Mouse (Mus musculus): ENCODE results near the gene Ccm2.
A peak's percentile ranks its signal among the peaks of the same experiment; 100 is the strongest.
"Not testable (repeated sequence)": the region's sequence is repeated elsewhere in the genome, so short reads cannot be mapped to it uniquely, and the experiment has no call there.

Gene Ccm2

GRCm38 (mm10) chr11:6546205-6547013 lies at the start of gene Ccm2:
TSS of gene Ccm2 (plus strand) at chr11:6546887.
- peak; percentile 95 to 98 for DNase-seq (ENCODE audit: low spot score in 2 of 2)

GRCm38 (mm10) chr11:6497311-6497948 lies 49.3 kb upstream of the Ccm2 start:
- DNase-seq (ENCODE audit: low spot score in 2 of 2): no peak

GRCm38 (mm10) chr11:6502506-6502905 lies 44.2 kb upstream of the Ccm2 start:
- DNase-seq (ENCODE audit: low spot score in 2 of 2): no peak

GRCm38 (mm10) chr11:6504226-6504625 lies 42.5 kb upstream of the Ccm2 start:
- DNase-seq (ENCODE audit: low spot score in 2 of 2): no peak

GRCm38 (mm10) chr11:6504689-6505088 lies 42.0 kb upstream of the Ccm2 start:
- no peak for DNase-seq (ENCODE audit: low spot score in 2 of 2)

- DNase-seq (ENCODE audit: low spot score in 2 of 2): no peak
Measured at GRCm38 (mm10) chr11:6506516-6506915, 40.2 kb upstream of the Ccm2 start.

GRCm38 (mm10) chr11:6508269-6508876 lies 38.3 kb upstream of the Ccm2 start:
- DNase-seq (ENCODE audit: low spot score in 2 of 2): no peak

GRCm38 (mm10) chr11:6514837-6515236 lies 31.9 kb upstream of the Ccm2 start:
- DNase-seq (ENCODE audit: low spot score in 2 of 2): no peak

- DNase-seq (ENCODE audit: low spot score in 2 of 2): no peak
Measured at GRCm38 (mm10) chr11:6519491-6520033, 27.1 kb upstream of the Ccm2 start.

- DNase-seq (ENCODE audit: low spot score in 2 of 2): no peak
Measured at GRCm38 (mm10) chr11:6520507-6521173, 26.0 kb upstream of the Ccm2 start, which contains the start of gene Myo1g. TSS of gene Myo1g (minus strand) at chr11:6520965.

GRCm38 (mm10) chr11:6522782-6523525 lies 23.7 kb upstream of the Ccm2 start:
- no peak for DNase-seq (ENCODE audit: low spot score in 2 of 2)

- no peak for DNase-seq (ENCODE audit: low spot score in 2 of 2)
Measured at GRCm38 (mm10) chr11:6523662-6524088, 23.0 kb upstream of the Ccm2 start.

GRCm38 (mm10) chr11:6524165-6524879 lies 22.4 kb upstream of the Ccm2 start:
- no peak for DNase-seq (ENCODE audit: low spot score in 2 of 2)

GRCm38 (mm10) chr11:6524880-6525238 lies 21.8 kb upstream of the Ccm2 start:
- no peak for DNase-seq (ENCODE audit: low spot score in 2 of 2)

GRCm38 (mm10) chr11:6525241-6525640 lies 21.4 kb upstream of the Ccm2 start:
- DNase-seq (ENCODE audit: low spot score in 2 of 2): no peak

- not testable (repeated sequence) for DNase-seq (ENCODE audit: low spot score in 2 of 2)
Measured at GRCm38 (mm10) chr11:6526526-6527255, 20.0 kb upstream of the Ccm2 start.

- peak in 1 of 2 experiments; percentile 4 for DNase-seq (ENCODE audit: low spot score in 2 of 2)
Measured at GRCm38 (mm10) chr11:6527256-6528185, 19.2 kb upstream of the Ccm2 start.

- peak; percentile 98 to 99 for DNase-seq (ENCODE audit: low spot score in 2 of 2)
Measured at GRCm38 (mm10) chr11:6528186-6529006, 18.3 kb upstream of the Ccm2 start.

All from right cerebral cortex, adult 2 months (tissue).